Mouse (Mus musculus) cerebellum, postnatal 14 days (tissue): ENCODE measurements around the gene Gm7861.
"Not testable (repeated sequence)": the region's sequence is repeated elsewhere in the genome, so short reads cannot be mapped to it uniquely, and the experiment has no call there.

Source experiments
- DNase-seq, 2 experiments: peaks; one replicate each; pipeline ENCODE4 v3.0.0; 2021; ENCODE audit warnings: mixed read lengths in 2 of 2

Gm7861 gene

DNA sequence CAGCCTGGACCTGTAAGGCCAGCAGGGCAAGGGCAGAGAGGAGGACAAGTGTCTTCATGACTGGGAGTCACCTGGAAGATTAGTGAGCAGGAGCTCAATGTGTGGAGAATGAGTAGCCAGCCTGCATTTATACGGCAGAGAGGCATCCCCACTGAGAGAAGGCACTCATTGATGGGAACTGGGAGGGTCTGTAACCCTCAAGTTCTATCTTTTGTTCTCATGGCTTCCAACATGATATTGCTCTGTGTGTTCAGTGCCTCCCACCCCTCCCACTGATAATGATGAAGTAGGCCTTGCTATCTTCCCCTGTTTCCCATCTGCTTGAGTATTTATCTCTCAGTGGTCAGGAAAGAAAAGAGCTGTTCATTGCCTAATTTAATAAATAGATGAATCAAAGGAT, at the start of gene Gm7861:
TSS of gene Gm7861 (minus strand) at position 101 of the 400 bp plus-strand sequence.
- DNase-seq, result not testable (repeated sequence)

DNA sequence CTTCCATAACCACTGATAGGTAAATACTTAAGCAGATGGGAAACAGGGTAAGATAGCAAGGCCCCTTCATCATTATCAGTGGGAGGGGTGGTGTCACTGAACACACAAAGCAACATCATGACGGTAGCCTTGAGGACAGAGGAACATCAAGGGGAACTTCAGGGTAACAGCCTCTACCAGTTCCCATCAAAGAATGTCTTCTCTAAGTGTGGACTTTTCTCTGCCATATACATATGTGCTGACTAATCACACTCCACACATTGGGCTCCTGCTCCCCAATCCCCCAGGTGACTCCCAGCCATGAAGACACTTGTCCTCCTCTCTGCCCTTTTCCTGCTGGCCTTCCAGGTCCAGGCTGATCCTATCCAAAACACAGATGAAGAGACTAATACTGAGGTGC, 23.6 kb upstream of the Gm7861 start, which contains the start of gene Defa26:
TSS of gene Defa26 (plus strand) at position 301 of the 400 bp plus-strand sequence.
- DNase-seq, result not testable (repeated sequence)

- DNase-seq, result not testable (repeated sequence)
Observed at GRCm38 (mm10) chr8:21582706-21583105, 11.6 kb downstream of the Gm7861 start, which contains the start of gene Defa28. Gene Defa28 (plus strand): TSS chr8:21583006.

DNA sequence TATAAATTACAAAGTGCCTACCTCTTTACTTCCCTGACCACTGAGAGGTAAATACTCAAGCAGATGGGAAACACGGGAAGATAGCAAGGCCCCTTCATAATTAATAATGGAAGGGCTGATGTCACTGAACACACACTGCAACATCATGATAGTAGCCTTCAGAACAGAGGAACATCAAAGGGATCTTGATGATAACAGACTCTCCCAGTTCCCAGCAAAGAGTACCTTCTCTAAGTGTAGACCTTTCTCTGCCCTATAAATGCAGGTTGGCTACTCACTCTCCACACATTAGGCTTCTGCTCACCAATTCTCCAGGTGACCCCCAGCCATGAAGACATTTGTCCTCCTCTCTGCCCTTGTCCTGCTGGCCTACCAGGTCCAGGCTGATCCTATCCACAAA, 29.2 kb downstream of the Gm7861 start, which contains the start of gene Defa37:
TSS of gene Defa37 (plus strand) at position 301 of the 400 bp plus-strand sequence.
- DNase-seq, result not testable (repeated sequence)
